Mouse (Mus musculus) heart, embryonic 10.5 days (tissue): Measurements from ENCODE around the gene Epha7. TPM values are rescaled to one million over a fixed set of nuclear protein-coding genes. Genes with fewer than 3 reads are reported as not detected.
A peak's percentile ranks its signal among the peaks of the same experiment; 100 is the strongest.

Source experiments
- DNase-seq: peaks from one replicate; pipeline ENCODE4 v3.0.0-alpha.2; 2017; ENCODE audit warnings: low spot score
- H3K27ac ChIP-seq: fragments of 300-500 bp; sonication (generic); 2 replicates; pipeline ENCODE4 v1.5.1; 2016; ENCODE audit warnings: mild to moderate bottlenecking
- H3K27me3 ChIP-seq: fragments of 300-500 bp; sonication (generic); 2 replicates; pipeline ENCODE4 v1.6.1; 2016; ENCODE audit warnings: mild to moderate bottlenecking; ENCODE audit not compliant: poor library complexity, insufficient read depth, severe bottlenecking
- H3K36me3 ChIP-seq: fragments of 300-500 bp; sonication (generic); 2 replicates; pipeline ENCODE4 v1.6.1; 2016; ENCODE audit warnings: mild to moderate bottlenecking, moderate library complexity
- H3K4me1 ChIP-seq: fragments of 300-500 bp; sonication (generic); 2 replicates; pipeline ENCODE4 v1.6.1; 2016; ENCODE audit warnings: mild to moderate bottlenecking
- H3K4me3 ChIP-seq: fragments of 300-500 bp; sonication (generic); 2 replicates; pipeline ENCODE4 v1.5.1; 2016; ENCODE audit warnings: mild to moderate bottlenecking, moderate library complexity
- H3K9me3 ChIP-seq: fragments of 300-500 bp; sonication (generic); 2 replicates; pipeline ENCODE4 v1.6.1; 2016; ENCODE audit warnings: mild to moderate bottlenecking, moderate library complexity
- WGBS: fragments of 180-500 bp; shearing (Covaris S2); methylation state at CpG from one replicate; pipeline ENCODE4 v1.1.7; 2016; 5-methylcytosine and 5-hydroxymethylcytosine counted together
- polyA plus RNA-seq: library from polyadenylated mRNA; unstranded; fragments of >200 nt; fragmentation: Nextera tagmentation; extraction: Ambion mirVana; gene quantifications from 2 replicates; pipeline ENCODE4 v1.2.1, GENCODE M21; 2016

The Epha7 gene
- polyA plus RNA-seq, 1 experiment from 2014 or later, result 42.6 TPM

- Histone ChIP-seq H3K27me3 (no peaks in the 10 kb centered on the region), H3K9me3 (no peaks in the 10 kb centered on the region), H3K27ac (peak overlapping the region; percentile 72), H3K36me3 (0 out of 2 replicates have a peak, but pooled peaks cover 3% of the 10 kb centered on the region), H3K4me1 (peaks cover 2% of the 10 kb centered on the region; the same call in 1 of the 2 replicates), H3K4me3 (no peak overlapping the region)
- no peak for DNase-seq
- 40% methylated on average over 2 of the region's 2 CpGs for WGBS
These were observed 37.5 kb downstream of the Epha7 start for GRCm38 (mm10) chr4:28850388-28850787.

DNA sequence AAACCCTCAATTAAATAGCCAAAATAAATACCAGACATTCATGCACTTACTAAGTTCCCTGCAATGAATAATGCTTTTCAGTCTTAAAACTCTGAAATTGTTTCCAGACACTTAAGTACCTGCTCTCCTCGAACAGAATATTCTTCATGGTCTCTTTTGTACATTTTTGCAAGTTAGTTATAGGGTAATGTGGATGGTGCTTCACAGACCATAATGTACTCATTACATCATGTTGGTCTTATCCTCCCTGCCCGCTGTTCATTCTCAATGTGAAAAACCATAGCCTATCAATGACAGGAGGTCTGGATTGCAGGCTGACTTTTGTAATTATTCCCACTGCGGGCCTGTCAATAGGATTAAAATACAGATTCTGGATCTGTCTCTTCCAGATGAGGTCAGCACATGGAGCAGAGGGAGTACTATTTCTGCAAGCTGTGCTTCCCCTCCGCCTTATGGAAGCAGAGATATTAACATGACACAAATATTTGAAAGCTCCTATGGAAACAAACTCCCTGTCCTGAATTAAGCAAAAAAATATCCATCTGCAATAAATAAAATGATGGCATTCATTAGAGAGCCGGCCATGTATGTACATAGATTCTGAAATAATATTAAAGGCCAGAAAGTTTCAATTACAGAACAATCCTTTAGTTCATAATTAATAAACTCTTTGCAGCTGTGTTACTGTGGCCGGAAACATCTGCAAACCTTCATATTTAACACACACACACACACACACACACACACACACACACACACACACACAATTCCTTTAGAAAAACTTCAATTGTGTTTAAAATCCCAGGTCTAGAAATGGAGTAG lies 50.1 kb downstream of the Epha7 start:
- H3K27me3 ChIP-seq, result no peaks in the 10 kb centered on the region
- whole genome bisulfite sequencing, result 77% methylated on average over 6 of the region's 6 CpGs
- 0 out of 2 replicates have a peak, but pooled peaks cover 3% of the 10 kb centered on the region for H3K4me1 ChIP-seq
- H3K36me3 ChIP-seq, result no peaks in the 10 kb centered on the region
- no peak overlapping the region for H3K27ac ChIP-seq
- no peak overlapping the region for H3K4me3 ChIP-seq
- DNase-seq, result no peak
- no peaks in the 10 kb centered on the region for H3K9me3 ChIP-seq

DNA sequence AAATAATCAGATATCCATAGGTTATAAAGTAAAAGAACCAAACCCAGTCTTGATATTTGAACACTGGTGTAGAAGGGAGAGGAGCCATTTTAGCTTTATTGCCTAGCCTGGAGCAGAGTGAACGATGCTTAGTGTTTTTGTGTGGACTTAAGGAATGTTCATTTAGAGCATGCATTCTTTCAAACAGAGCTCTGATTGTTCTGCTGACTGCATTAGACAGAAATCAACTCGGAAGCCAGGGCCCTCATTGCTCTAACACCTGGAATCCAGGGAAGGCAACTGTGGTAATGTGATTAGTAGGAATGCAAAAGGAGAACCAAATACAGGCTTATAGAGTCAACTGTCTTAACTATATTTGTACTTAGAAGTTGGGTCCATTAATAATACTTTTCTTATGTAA lies 53.5 kb downstream of the Epha7 start:
- WGBS, result 46% methylated on average over 2 of the region's 2 CpGs
- DNase-seq, result no peak
- H3K4me3 ChIP-seq, result no peak overlapping the region
- H3K27me3 ChIP-seq, result no peaks in the 10 kb centered on the region
- 0 out of 2 replicates have a peak, but pooled peaks cover 3% of the 10 kb centered on the region for H3K4me1 ChIP-seq
- H3K27ac ChIP-seq, result no peak overlapping the region
- H3K9me3 ChIP-seq, result no peaks in the 10 kb centered on the region
- H3K36me3 ChIP-seq, result peaks cover 4% of the 10 kb centered on the region; the same call in 1 of the 2 replicates

DNA sequence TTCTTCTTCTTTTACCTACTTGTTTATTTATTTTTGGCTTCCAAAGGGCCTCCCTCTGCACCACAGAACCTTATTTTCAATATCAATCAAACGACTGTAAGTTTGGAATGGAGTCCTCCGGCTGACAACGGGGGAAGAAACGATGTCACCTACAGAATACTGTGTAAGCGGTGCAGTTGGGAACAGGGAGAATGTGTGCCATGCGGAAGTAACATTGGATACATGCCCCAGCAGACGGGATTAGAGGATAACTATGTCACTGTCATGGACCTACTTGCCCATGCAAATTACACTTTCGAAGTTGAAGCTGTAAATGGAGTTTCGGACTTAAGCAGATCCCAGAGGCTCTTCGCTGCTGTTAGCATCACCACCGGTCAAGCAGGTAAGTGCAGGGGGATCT lies 58.7 kb downstream of the Epha7 start:
- H3K4me1 ChIP-seq, result 0 out of 2 replicates have a peak, but pooled peaks cover 3% of the 10 kb centered on the region
- 93% methylated on average over 11 of the region's 11 CpGs for WGBS
- no peaks in the 10 kb centered on the region for H3K9me3 ChIP-seq
- H3K27me3 ChIP-seq, result no peaks in the 10 kb centered on the region
- H3K36me3 ChIP-seq, result peaks cover 15% of the 10 kb centered on the region
- no peak overlapping the region for H3K27ac ChIP-seq
- H3K4me3 ChIP-seq, result no peak overlapping the region
- no peak for DNase-seq

GRCm38 (mm10) chr4:28881271-28882044 lies 68.5 kb downstream of the Epha7 start:
- H3K27ac ChIP-seq, result no peak overlapping the region
- WGBS, result 82% methylated on average over 5 of the region's 5 CpGs
- H3K27me3 ChIP-seq, result no peaks in the 10 kb centered on the region
- H3K36me3 ChIP-seq, result no peaks in the 10 kb centered on the region
- no peaks in the 10 kb centered on the region for H3K9me3 ChIP-seq
- H3K4me1 ChIP-seq, result 0 out of 2 replicates have a peak, but pooled peaks cover 3% of the 10 kb centered on the region
- no peak for DNase-seq
- H3K4me3 ChIP-seq, result no peak overlapping the region

DNA sequence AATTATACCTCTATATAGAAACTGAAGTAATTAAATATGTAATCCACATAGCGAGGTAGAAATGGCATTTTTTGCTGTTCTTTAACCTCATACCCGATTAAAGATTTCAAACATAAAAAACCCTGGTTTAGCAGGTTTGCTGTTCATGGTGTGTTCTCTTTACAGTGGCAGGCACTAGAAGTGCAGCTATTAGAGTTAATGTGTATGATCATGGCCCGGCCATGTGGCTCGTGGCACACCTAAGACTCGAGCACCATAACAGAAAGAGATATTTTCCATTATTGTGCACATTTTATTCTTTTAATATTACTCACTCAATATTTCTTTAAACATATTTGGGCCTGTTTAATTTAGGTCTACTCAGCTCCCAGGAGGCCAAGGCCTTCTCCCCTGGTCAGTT lies 76.7 kb downstream of the Epha7 start:
- Histone ChIP-seq H3K27me3 (no peaks in the 10 kb centered on the region), H3K4me3 (no peak overlapping the region), H3K4me1 (no peaks in the 10 kb centered on the region), H3K27ac (no peak overlapping the region), H3K36me3 (no peaks in the 10 kb centered on the region), H3K9me3 (no peaks in the 10 kb centered on the region)
- 87% methylated on average over 5 of the region's 5 CpGs for WGBS
- DNase-seq, result no peak

- 77% methylated on average over 3 of the region's 3 CpGs for WGBS
- no peaks in the 10 kb centered on the region for H3K36me3 ChIP-seq
- H3K4me1 ChIP-seq, result no peaks in the 10 kb centered on the region
- DNase-seq, result no peak
- no peaks in the 10 kb centered on the region for H3K27me3 ChIP-seq
- no peak overlapping the region for H3K27ac ChIP-seq
- H3K4me3 ChIP-seq, result no peak overlapping the region
- no peaks in the 10 kb centered on the region for H3K9me3 ChIP-seq
These were observed 77.2 kb downstream of the Epha7 start for GRCm38 (mm10) chr4:28890102-28890501.

- DNase-seq, result no peak
- no peaks in the 10 kb centered on the region for H3K4me1 ChIP-seq
- H3K27ac ChIP-seq, result no peak overlapping the region
- H3K4me3 ChIP-seq, result no peak overlapping the region
- 84% methylated on average over 7 of the region's 7 CpGs for WGBS
- no peaks in the 10 kb centered on the region for H3K9me3 ChIP-seq
- no peaks in the 10 kb centered on the region for H3K36me3 ChIP-seq
- H3K27me3 ChIP-seq, result no peaks in the 10 kb centered on the region
These were observed 82.5 kb downstream of the Epha7 start for GRCm38 (mm10) chr4:28895480-28895879.

DNA sequence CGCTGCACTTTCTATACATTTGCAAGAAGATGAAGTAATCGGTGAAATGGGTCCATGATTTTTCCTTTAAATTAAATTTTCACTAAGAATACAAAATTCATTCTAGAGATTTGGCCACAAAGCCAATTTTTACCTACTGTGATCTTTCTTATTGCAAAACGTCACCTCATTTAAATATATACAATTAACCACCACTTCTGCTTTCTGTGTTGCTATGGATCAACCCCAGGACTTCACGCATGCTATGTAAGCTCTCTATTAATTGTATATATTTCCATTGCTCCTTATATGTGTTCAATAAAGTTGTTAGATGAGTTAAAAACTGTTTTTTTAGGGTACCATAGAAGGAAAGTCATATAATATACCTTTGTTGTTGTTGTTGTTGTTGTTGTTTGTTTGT lies 86.4 kb downstream of the Epha7 start:
- DNase-seq, result no peak
- H3K27me3 ChIP-seq, result no peaks in the 10 kb centered on the region
- 89% methylated on average over 4 of the region's 4 CpGs for WGBS
- no peaks in the 10 kb centered on the region for H3K4me1 ChIP-seq
- no peaks in the 10 kb centered on the region for H3K36me3 ChIP-seq
- no peaks in the 10 kb centered on the region for H3K9me3 ChIP-seq
- no peak overlapping the region for H3K4me3 ChIP-seq
- H3K27ac ChIP-seq, result no peak overlapping the region

DNA sequence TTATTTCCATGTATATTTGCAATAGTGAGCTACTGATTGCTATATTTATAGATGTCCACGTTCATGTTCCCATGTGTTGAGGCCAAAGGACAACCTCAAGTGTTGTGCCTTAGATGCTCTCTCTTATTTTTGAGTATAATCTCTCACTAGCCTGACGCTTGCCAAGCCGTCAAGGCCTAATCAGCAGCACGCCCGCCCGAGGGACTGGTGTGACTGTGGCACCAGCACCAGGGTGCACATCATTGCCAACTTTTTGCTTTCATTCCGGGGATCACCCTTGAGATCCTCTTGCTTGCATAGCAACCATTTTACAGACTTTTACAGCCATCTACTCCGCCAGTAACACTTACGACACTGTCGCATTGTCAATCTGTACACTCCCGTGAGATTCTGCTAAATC lies 86.9 kb downstream of the Epha7 start:
- no peaks in the 10 kb centered on the region for H3K27me3 ChIP-seq
- no peak for DNase-seq
- no peak overlapping the region for H3K4me3 ChIP-seq
- H3K9me3 ChIP-seq, result no peaks in the 10 kb centered on the region
- no peaks in the 10 kb centered on the region for H3K4me1 ChIP-seq
- 83% methylated on average over 11 of the region's 11 CpGs for WGBS
- H3K27ac ChIP-seq, result no peak overlapping the region
- H3K36me3 ChIP-seq, result no peaks in the 10 kb centered on the region

DNA sequence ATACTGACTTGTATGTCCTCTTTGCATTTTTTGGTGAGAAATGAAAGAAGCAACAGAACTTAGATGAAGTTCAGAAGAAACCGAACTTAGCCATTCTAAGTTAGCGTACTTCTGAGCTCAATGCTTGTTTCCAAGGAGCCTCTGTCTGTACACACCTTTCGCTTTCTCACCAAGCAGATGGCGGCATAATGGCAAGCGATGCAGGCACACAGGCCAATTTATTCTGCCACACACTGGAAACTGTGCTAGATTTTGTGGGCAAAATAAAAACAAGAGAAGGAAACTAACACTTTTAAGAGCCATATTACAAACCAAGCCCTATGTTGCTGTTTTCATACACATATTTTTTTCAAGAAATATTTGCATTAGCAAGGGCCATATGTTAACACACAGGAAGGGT lies 88.6 kb downstream of the Epha7 start:
- 89% methylated on average over 5 of the region's 5 CpGs for WGBS

GRCm38 (mm10) chr4:28902004-28902704 lies 89.2 kb downstream of the Epha7 start:
- H3K9me3 ChIP-seq, result no peaks in the 10 kb centered on the region
- H3K27ac ChIP-seq, result no peak overlapping the region

More for the DNA sequence above, 88.6 kb downstream of the Epha7 start:
- Histone ChIP-seq H3K36me3 (no peaks in the 10 kb centered on the region), H3K4me3 (no peak overlapping the region), H3K27me3 (no peaks in the 10 kb centered on the region), H3K9me3 (no peaks in the 10 kb centered on the region), H3K4me1 (no peaks in the 10 kb centered on the region), H3K27ac (no peak overlapping the region)
- no peak for DNase-seq

DNA sequence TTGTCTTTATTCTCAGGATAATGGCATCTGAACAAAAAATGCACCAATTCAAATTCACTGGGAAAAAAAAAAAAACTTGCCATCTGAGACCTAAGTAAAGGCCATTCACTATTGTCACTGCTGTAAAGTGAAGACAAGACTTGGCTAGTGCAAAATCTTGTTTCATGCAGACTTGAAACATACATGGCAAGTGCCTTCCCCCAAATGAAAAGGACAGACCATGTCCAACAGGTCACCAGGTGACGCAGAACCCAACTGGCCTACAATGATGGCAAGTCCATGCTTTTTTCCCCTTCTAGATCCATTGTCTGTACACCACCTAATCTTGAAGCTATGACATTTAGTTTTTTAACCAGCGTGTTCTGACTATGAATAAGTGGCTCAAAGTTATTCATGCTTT lies 94.1 kb downstream of the Epha7 start:
- 83% methylated on average over 2 of the region's 2 CpGs for WGBS
- DNase-seq, result no peak
- H3K27ac ChIP-seq, result no peak overlapping the region

More at GRCm38 (mm10) chr4:28902004-28902704, 89.2 kb downstream of the Epha7 start:
- DNase-seq, result no peak
- H3K4me3 ChIP-seq, result no peak overlapping the region
- no peaks in the 10 kb centered on the region for H3K36me3 ChIP-seq
- H3K4me1 ChIP-seq, result no peaks in the 10 kb centered on the region
- H3K27me3 ChIP-seq, result no peaks in the 10 kb centered on the region
- 91% methylated on average over 4 of the region's 4 CpGs for WGBS

More for the DNA sequence above, 94.1 kb downstream of the Epha7 start:
- H3K4me3 ChIP-seq, result no peak overlapping the region
- H3K4me1 ChIP-seq, result no peaks in the 10 kb centered on the region
- H3K27me3 ChIP-seq, result no peaks in the 10 kb centered on the region
- H3K36me3 ChIP-seq, result no peaks in the 10 kb centered on the region
- H3K9me3 ChIP-seq, result no peaks in the 10 kb centered on the region
